Mouse (Mus musculus) bone marrow, adult 2 months (tissue): ENCODE data around the gene Eif4a3.

Experiments
- CTCF ChIP-seq: fragments of 200-500 bp; IDR thresholded peaks from 2 replicates; pipeline ENCODE4 v1.5.1; 2011; ENCODE audit warnings: low read length, control low read depth; ENCODE audit not compliant: control insufficient read depth, insufficient read depth
- POLR2A ChIP-seq: fragments of 200-500 bp; IDR thresholded peaks from 2 replicates; pipeline ENCODE4 v1.6.1; 2011; ENCODE audit warnings: low read depth, mild to moderate bottlenecking, control low read depth, low read length, borderline replicate concordance; ENCODE audit not compliant: control insufficient read depth

- TF ChIP-seq CTCF (no peak), POLR2A (peak; percentile 38; the same call in 1 of the 2 replicates)
These were observed at the start of gene Eif4a3 for GRCm38 (mm10) chr11:119299391-119300245.
